Mouse (Mus musculus) ES-E14 (cell line): ENCODE measurements at regions not wholly inside any gene's neighbourhood (a gene's known extent, or its start where the extent isn't known, plus 50 kb on each side); places are given as distances from the start of the nearest gene placed in this dataset.
"Not testable (repeated sequence)": the region's sequence is repeated elsewhere in the genome, so short reads cannot be mapped to it uniquely, and the experiment has no call there.

Source experiments
- DNase-seq: peaks from one replicate; pipeline ENCODE4 v3.0.0-alpha.2; 2013; ENCODE audit warnings: low read depth, low spot score
- H3K27ac ChIP-seq: 2 replicates; pipeline ENCODE4 v1.5.1; 2012; ENCODE audit warnings: low read depth, mild to moderate bottlenecking, low read length, moderate library complexity, mixed read lengths; ENCODE audit not compliant: poor library complexity, insufficient read depth, severe bottlenecking
- H3K36me3 ChIP-seq: 2 replicates; pipeline ENCODE4 v1.6.1; 2012; ENCODE audit warnings: mild to moderate bottlenecking, low read length, moderate library complexity, mixed read lengths; ENCODE audit not compliant: control insufficient read depth, poor library complexity, insufficient read depth, severe bottlenecking
- H3K4me1 ChIP-seq, 2 experiments: fragments of 150-350 bp in 1 of 2; sonication (generic) in 1 of 2; 2 replicates each; pipeline ENCODE4 v1.6.1; 2012; ENCODE audit warnings: low read length in 2 of 2, mild to moderate bottlenecking in 1 of 2, mixed read lengths in 1 of 2; ENCODE audit not compliant: control insufficient read depth in 2 of 2, insufficient read depth in 2 of 2, poor library complexity in 1 of 2
- H3K4me3 ChIP-seq, 2 experiments: fragments of 150-350 bp in 1 of 2; sonication (generic) in 1 of 2; 2 replicates each; pipeline ENCODE4 v1.5.1; 2012; ENCODE audit warnings: low read length in 2 of 2, low read depth in 1 of 2, mild to moderate bottlenecking in 1 of 2, mixed read lengths in 1 of 2; ENCODE audit not compliant: insufficient read depth in 1 of 2, poor library complexity in 1 of 2, severe bottlenecking in 1 of 2
- H3K9ac ChIP-seq: 2 replicates; pipeline ENCODE4 v1.6.1; 2012; ENCODE audit warnings: low read depth, mild to moderate bottlenecking, low read length, mixed read lengths; ENCODE audit not compliant: poor library complexity, insufficient read depth, severe bottlenecking
- H3K9me3 ChIP-seq: fragments of 150-350 bp; sonication (generic); 2 replicates; pipeline ENCODE4 v1.6.1; 2012; ENCODE audit warnings: low read depth, mild to moderate bottlenecking, low read length; ENCODE audit not compliant: control insufficient read depth, insufficient read depth
- CHD2 ChIP-seq: IDR thresholded peaks from 2 replicates; pipeline ENCODE4 v1.6.1; 2014; ENCODE audit warnings: mild to moderate bottlenecking, low read depth, low read length, inconsistent platforms
- HCFC1 ChIP-seq: IDR thresholded peaks from 2 replicates; pipeline ENCODE4 v1.6.1; 2012; ENCODE audit warnings: low read length, inconsistent platforms, borderline replicate concordance; ENCODE audit not compliant: insufficient read depth
- MAFK ChIP-seq: IDR thresholded peaks from 2 replicates; pipeline ENCODE4 v1.6.1; 2014; ENCODE audit warnings: mild to moderate bottlenecking, low read depth, low read length, inconsistent platforms; ENCODE audit not compliant: insufficient read depth
- ZC3H11A ChIP-seq: IDR thresholded peaks from 2 replicates; pipeline ENCODE4 v1.6.1; 2012; ENCODE audit warnings: low read depth, mild to moderate bottlenecking, inconsistent platforms, low read length, borderline replicate concordance
- ZNF384 ChIP-seq: IDR thresholded peaks from 2 replicates; pipeline ENCODE4 v1.6.1; 2012; ENCODE audit warnings: low read depth, low read length, inconsistent platforms
- in situ Hi-C, 2 experiments: fragments of 600-800 bp; cut with MboI; formaldehyde crosslinking; loops; one replicate each; pipeline ENCODE4 v1.15.1; 2025; ENCODE audit warnings: low sequenced_read_pairs in 2 of 2, inconsistent platforms in 1 of 2; ENCODE audit not compliant: unreplicated experiment in 2 of 2

GRCm38 (mm10) chr11:40477294-40477693 is 217.7 kb downstream of the Mat2b start:
- Histone ChIP-seq H3K36me3 (no peaks in the 10 kb centered on the region), H3K4me3 (no peak overlapping the region), H3K4me1 (peaks cover 0 to 3% of the 10 kb centered on the region in 2 experiments; a peak in 2 of 4 replicates), H3K27ac (no peak overlapping the region), H3K9ac (no peak overlapping the region), H3K9me3 (no peaks in the 10 kb centered on the region)
- DNase-seq, result peak; percentile 51
- in situ Hi-C loops, result no loop called here
- TF ChIP-seq MAFK, result no peak

- no peak overlapping the region for H3K4me3 ChIP-seq
- TF ChIP-seq ZC3H11A (peak; percentile 29; the same call in 1 of the 2 replicates), CHD2 (no peak), HCFC1 (no peak), ZNF384 (no peak)
- H3K36me3 ChIP-seq, result no peaks in the 10 kb centered on the region
- in situ Hi-C loops, result no loop called here
- H3K4me1 ChIP-seq, result no peaks in the 10 kb centered on the region
- H3K9me3 ChIP-seq, result no peaks in the 10 kb centered on the region
- DNase-seq, result no peak
- 0 out of 2 replicates have a peak overlapping the region, but pooled peaks have one; percentile 12 for H3K27ac ChIP-seq
- no peak overlapping the region for H3K9ac ChIP-seq
Measured at GRCm38 (mm10) chr11:40469080-40469705, 225.8 kb downstream of the Mat2b start.

GRCm38 (mm10) chr11:40456571-40456970 is 238.4 kb downstream of the Mat2b start:
- Histone ChIP-seq H3K4me3 (no peak overlapping the region), H3K9me3 (no peaks in the 10 kb centered on the region), H3K9ac (no peak overlapping the region), H3K4me1 (no peaks in the 10 kb centered on the region), H3K36me3 (no peaks in the 10 kb centered on the region), H3K27ac (no peak overlapping the region)
- DNase-seq, result no peak
- TF ChIP-seq CHD2 (no peak), MAFK (no peak), ZC3H11A (no peak), HCFC1 (no peak), ZNF384 (no peak)
- in situ Hi-C loops, result no loop called here

- H3K4me3 ChIP-seq, H3K9me3 ChIP-seq, H3K4me1 ChIP-seq, H3K9ac ChIP-seq, DNase-seq, H3K36me3 ChIP-seq, in situ Hi-C loops, H3K27ac ChIP-seq: not testable (repeated sequence)
Measured at GRCm38 (mm10) chr11:40454994-40455393, 240.0 kb downstream of the Mat2b start.

- H3K36me3 ChIP-seq, result no peaks in the 10 kb centered on the region
- H3K9ac ChIP-seq, result no peak overlapping the region
- in situ Hi-C loops, result no loop called here
- H3K9me3 ChIP-seq, result no peaks in the 10 kb centered on the region
- H3K4me1 ChIP-seq, result no peaks in the 10 kb centered on the region
- DNase-seq, result no peak
- TF ChIP-seq HCFC1, result no peak
- no peak overlapping the region for H3K4me3 ChIP-seq
- no peak overlapping the region for H3K27ac ChIP-seq
Measured at GRCm38 (mm10) chr11:40446846-40447245, 248.2 kb downstream of the Mat2b start.
